Mouse (Mus musculus): ENCODE measurements around the gene Grik1.

The Grik1 gene

DNA sequence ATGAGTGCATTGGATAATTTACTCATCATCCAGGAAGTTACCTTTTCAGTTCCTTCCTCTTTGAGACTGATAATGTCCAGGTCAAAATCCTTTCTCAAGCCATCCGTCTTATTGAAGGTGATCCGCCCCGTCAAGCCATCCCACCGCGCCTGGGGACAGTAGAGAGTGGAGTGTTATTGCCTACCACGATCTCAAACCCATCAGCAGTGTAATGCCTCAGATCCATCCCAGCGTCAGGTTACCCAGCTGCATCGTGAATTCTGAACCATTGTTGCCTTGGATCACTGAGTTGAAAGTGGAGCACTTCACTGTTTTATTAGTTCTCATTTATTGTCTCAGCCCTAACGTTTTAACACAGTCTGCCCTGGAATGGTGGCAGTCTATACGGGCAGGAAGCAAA is 332.6 kb downstream of the Grik1 start:
- no peak for DNase-seq (ENCODE audit: low spot score in 2 of 2)

DNA sequence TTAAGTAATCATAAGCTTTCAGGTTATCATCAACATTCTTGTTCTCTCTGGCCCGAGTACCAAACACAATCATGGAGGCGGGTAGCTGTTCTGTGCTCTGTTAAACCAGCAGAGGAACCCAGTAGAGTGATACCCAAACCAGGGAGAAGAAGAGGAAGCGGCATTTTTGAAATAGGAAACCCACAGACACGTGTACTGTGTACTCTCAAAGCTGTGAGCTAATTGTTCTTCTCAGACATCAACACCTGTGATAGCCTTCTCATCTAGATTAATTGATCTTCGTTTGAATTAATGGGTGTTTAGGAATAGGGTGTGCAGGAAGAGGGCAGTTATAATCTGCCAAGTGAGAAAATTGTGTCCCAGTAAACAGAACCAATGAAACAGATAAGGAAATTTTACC is 333.9 kb downstream of the Grik1 start:
- DNase-seq (ENCODE audit: low spot score in 2 of 2) = no peak

DNA sequence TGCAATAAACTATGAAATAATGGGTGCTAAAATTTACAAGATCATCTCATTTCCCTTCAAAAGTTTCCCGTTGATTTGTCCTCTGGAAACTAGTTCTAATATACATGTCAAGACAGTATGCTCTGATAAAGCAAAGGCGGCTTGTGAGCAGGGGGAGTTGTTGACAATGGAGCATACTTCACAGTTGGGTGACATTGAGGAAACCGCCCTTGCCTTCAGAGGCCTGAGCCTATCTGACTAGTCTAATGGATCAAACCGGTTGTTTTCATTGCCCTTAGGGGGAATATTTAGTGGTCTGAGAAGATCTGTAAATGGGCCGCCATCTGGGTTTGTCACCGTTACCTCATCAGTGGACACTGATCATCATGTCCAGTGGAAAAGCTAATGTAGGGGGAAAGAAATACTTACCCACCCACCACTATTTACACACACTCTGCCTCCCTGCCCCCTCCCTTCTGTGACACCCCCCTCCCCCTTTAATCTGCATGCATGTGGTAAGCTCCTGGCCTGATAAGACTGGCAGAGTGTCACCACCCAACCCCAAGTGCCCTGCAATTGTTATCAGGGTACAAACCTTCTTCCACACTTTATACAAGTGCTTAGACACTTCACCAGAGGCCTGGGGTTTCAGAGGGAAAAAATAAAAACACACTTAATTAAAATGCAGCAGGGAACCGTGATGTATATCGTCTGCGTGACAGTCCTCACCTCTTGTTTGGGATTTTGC is 335.2 kb downstream of the Grik1 start:
- DNase-seq (ENCODE audit: low spot score in 2 of 2) = no peak

DNA sequence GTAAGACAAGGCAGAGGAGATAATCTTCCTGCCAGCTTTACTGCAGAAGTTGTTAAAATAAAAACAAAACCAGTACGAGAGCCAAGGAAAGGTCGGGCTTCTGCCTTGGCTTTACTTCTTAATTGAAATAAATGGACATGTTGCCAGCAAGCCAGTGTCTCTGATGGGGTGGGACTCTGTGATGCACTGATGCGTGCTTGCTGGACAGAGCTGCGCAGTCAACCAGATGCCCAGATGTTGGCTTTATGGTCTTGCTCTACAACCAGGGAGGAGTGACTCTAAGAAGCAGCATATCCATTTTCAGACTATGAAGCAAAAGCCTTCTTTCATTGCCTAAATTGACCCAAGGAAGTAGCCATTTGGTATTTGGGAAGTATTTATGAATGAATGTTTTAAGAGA is 336.9 kb downstream of the Grik1 start:
- DNase-seq (ENCODE audit: low spot score in 2 of 2) = no peak

DNA sequence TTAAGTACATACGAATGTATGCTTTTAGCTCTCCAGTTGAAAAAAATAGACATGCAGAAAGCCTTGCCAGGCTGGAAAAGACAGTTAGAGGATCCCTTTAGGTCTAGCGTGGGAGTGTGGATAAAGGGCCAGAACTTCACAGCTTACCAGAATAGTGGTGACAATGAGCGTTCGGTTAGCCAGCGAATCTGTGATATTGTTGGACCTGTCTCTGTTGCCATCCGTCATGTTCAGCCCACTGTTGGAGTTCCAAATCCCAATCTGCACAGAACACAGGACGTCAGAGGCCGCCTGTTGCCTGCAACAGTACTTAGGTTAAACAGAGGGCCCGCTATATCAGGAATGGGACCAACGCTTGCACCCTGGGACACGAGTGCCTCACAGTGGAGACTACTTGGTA is 340.2 kb downstream of the Grik1 start:
- DNase-seq (ENCODE audit: low spot score in 2 of 2) = no peak

DNA sequence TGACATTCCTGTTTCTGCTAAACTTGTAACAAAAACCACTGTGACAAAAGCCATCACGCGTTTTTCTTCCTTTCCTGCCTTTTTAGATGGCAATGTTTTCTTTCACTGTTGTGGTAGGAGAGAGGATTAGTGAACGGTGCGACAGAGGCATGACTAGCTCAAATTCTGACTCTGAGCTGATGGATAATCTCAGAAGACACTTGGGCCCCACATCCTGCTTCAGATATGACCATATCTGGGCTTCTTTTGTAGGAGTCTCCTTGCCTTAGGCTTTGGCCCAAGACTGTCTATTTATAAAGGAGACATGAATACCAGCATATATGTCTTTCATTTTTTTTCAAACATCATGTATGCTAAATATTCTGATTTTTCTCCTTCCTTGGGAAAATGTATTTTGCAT is 341.9 kb downstream of the Grik1 start:
- no peak for DNase-seq (ENCODE audit: low spot score in 2 of 2)

DNA sequence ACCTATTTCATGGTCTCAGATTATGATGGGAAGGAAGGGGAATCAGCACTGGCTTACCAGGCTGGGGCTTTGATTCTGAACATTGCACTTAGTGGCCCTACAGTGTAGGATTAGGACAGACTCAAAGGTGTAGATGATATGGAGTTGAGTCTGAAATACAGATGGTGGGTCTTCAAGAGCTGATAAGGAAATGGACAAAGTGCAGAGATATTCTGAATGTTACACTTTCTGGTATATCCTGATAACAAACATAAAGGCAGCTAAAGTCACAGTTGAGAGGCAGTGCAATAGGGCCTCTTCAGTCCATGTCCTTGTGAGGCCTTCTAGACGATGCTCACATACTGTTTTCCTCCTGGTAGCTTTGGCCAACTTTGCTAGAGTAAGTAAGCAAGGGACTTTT is 345.7 kb downstream of the Grik1 start:
- no peak for DNase-seq (ENCODE audit: low spot score in 2 of 2)

DNA sequence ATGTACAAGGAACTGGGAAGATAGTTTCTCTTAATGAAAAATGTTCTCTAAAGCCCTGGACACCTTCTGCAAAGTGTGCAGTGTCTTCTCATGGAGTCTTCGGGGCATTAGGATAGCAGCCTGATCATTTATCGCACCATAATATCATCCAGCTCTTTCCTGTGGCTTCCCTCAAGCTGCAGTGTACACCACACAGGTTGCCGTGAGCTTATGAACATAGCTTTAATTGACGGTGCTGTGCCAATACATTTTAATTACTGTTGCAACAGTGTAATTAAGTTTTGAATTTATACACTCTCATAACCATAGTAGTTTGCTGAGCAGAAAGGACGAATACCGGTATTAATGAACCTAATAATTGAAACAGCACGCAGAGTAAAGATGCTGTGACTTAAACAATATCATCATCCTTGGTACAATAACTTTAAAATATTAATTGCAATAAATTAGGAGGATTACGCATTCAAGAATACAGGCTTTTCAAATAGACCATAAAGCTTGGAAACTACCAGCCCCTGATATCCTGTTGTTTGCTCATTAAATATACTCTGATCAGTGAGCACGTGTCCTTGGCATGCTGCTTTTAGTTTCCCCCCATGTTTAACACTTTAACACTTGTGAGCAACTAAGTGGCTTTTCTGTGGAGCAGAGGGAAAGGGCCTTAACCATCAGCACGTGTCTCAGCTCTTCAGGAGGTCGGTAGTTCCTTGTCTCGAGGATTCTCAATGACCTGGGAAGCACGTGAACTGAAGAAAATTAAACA is 347.8 kb downstream of the Grik1 start:
- DNase-seq (ENCODE audit: low spot score in 2 of 2) = no peak

DNA sequence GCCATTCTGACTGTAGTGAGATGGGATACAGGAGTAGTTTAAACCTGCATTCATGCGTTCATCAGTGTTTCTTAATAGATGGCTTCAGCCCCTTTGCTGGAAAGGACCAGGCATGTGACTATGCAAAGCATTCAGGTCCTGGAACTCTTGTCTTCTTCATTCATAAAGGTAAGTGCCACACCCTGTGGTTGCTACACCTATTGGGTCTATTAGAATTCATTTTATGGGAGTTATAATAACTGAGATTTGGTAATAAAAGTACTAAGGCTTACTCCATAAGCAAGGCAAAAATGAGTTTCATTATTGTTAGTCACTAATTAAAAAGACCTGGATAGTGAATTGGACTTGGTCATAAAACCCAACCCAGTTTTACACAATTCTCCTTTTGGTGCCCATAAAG is 355.4 kb downstream of the Grik1 start:
- no peak for DNase-seq (ENCODE audit: low spot score in 2 of 2)

DNA sequence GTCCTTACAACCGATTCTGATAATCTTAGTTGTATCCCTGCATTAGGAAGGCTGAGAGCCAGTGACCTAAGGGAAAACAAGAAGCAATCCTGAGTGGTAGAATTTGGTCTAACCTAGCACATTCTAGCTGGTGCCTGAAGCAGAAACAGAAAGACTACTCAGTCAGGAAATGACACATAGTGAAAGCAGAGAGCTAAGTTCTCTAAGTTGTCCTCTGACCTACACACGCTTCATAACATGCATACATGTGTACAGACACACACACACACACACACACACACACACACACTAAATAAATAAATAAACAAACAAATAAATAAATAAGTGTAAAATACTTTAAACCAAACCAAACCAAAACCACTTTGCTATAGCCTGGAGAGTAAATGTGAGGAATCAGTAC is 358.7 kb downstream of the Grik1 start:
- DNase-seq (ENCODE audit: low spot score in 2 of 2) = no peak

DNA sequence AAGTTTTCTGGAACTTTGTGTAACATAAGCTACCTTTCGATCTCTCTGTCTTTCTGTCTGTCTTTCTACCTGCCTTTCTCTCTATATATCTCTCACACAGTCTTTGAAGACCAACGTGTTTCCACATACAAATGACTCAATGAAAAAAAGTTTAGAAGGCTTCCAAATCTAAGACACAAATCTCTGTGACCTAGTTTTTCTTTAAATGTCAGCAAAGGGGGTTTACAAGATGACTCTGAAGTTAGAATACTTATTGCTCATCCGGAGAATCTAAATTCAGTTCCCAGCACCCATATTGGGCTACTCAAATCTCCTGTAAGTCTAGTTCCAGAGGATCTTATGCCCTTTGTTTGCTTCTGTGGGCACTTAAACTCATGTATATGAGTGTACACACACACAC is 359.5 kb downstream of the Grik1 start:
- no peak for DNase-seq (ENCODE audit: low spot score in 2 of 2)

DNA sequence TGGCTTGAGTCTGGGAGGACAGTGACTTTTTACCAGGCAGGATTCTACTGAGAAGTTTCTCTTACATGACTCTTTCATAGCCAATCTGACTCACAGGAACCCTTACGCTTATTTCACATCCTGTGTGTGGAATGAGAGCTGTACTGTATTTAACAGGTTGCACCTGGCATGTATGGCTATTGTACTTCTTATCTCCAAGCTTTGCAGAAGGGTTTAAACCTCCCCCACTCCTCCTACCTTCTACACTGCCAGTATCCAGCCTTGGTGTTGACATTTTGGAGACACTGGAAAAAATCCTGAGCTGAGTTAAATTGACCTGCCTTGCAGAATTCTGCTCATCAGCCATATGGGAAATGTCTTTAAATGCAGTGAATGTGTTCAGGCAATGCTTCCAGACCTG is 361.4 kb downstream of the Grik1 start:
- no peak for DNase-seq (ENCODE audit: low spot score in 2 of 2)

DNA sequence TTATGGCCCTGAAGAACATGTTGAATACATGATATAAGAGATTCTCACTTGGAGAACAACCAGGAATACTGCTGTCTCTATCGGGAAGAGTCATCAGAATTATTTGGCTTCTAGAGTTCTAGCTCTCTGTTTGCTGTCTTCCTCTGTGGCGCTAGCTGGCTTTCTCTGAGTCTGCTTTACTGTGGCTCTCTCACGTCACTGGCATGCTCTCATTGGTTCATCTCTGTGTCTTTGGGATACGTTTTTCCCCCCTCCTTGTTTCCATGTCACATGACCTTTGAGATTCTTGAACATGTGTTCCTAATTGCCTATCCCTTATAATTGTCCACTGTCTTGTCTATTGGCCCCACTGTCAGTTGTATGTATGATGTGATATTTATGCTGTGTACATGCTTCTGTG is 372.2 kb downstream of the Grik1 start:
- no peak for DNase-seq (ENCODE audit: low spot score in 2 of 2)

DNA sequence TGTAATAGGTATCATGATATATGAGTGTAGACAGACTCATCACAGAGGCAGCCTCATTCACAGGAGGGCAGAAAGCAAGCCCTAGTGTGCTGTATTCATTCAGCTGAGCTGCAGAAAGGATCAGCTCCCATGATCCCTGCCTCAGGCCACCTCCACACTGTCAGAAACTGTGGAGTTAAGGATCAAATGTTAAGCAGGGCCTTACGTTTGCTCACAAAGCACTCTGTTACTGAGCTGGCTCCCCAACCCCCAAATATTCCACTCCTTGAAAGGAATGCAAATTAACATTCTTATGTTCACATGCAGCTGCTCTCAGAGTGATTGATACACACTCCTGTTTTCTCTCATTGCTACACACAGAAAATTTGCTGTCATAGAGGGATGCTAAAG is 372.9 kb downstream of the Grik1 start:
- no peak for DNase-seq (ENCODE audit: low spot score in 2 of 2)

DNA sequence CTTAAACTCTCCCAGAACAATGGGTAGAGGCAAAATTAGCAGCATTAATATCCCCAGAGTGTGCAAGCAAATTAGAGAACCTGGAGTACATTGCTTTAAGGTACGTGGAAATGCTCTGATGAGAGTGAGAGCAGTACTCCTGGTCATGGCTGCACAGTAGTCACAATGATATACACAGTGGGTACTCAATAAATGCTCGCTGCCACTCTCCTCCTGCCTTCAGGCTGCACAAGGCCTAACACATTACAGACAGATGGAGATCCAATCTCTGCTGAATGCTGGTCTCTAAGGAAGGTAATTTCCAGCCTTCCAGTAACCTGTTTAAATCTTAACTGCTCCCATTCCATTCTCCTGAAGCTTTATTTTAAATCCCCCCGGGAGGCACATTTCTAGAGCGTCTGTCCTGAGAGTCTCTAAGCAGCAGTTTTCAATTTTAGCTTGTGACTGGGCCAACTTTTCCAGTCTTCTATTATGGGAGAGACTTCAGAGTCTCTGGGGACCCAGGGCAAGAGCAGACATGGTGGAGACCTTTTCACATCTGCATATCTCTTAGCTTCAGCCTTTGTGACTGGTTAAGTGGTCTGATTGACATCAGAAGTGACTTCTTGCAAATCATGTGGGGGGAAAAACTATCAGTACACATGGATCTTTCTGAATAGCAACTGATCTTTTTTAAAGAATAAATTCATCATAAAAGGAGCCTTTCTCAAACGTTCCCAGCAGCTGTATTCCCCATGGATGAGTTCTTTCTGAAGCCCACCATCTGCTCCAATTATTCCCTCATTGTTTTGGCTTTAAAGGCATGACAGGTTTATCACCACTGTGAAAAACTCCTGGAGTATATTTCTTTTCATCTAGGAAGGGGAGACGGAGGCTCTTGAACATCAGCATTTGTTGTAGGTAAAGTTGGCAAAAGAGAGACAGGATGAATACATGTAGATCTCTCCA is 373.6 kb downstream of the Grik1 start:
- no peak for DNase-seq (ENCODE audit: low spot score in 2 of 2)

DNA sequence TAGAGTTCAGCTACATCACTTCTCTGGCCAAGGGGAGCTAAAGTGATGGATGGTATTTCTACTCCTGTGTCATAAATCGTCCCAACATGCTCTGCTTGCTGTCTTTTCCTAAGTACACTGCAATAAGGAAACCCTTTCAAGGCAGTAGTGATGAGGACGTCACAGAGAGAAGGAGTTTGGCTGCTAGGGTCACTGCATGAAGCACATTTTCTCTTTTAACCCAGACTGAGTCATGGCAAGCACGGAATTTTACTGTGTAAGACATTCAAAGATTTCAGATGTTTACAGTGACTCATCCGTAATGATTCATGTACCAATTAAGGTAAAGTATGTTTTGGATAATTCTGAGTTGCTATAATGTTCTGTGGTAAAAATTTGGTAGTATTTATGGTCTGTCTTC is 374.9 kb downstream of the Grik1 start:
- DNase-seq (ENCODE audit: low spot score in 2 of 2) = no peak

DNA sequence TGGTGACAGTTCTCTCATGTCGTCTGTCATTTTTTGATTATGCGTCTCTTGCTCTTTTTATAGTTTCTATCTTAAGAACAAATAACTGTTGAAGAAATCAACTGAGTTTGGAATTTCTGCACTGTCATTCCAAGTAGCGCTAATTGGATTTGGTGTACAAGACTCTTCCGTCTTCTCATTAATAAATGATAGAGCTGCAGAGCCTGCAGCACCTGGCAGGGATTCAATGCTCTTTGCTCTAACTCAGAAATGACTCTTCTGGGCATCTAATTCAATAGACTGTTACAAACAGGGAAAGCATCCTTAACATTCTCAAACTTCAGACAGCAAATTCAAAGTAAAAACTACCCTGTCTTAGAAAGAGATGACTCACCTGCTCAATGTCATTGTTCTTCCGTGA is 376.3 kb downstream of the Grik1 start:
- DNase-seq (ENCODE audit: low spot score in 2 of 2) = no peak

DNA sequence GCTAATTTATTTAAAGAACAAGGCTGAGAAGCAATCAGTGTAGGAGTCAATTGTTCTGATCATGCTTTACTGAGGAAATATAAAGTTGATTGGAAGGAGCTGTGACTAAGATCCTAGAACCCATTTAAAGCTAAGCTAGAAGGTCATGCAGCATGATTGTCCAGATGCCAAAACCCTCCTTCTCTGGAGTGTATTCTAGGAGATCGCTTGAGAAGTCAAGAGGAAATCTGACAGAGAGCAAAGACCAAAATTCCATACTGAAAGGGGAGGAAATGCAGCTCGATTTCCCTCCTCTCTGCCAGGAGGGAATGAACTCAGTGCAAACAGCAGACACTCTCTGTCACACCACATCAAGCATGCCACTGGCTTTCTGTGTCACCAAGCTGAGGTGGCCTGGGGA is 378.9 kb downstream of the Grik1 start:
- no peak for DNase-seq (ENCODE audit: low spot score in 2 of 2)

DNA sequence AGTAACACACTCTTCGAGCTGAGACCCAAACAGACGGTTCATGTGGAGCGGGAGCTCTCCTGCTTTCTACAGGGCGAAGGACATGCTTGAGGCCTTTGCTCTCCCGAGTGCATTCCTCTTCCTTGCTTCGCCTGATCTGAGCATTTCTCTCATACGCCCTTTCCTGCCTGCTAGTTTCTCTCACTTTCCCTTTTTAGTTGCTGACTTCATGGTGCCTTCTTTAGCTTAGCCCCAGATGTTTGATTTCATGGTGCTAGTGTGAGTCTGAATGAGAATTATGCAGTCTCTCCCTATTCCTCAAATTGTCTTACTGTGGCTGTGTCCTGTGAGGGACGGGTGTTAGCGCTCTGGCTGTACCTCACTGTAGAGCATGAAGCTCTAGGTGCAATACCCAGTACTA is 388.0 kb downstream of the Grik1 start:
- DNase-seq (ENCODE audit: low spot score in 2 of 2) = no peak

DNA sequence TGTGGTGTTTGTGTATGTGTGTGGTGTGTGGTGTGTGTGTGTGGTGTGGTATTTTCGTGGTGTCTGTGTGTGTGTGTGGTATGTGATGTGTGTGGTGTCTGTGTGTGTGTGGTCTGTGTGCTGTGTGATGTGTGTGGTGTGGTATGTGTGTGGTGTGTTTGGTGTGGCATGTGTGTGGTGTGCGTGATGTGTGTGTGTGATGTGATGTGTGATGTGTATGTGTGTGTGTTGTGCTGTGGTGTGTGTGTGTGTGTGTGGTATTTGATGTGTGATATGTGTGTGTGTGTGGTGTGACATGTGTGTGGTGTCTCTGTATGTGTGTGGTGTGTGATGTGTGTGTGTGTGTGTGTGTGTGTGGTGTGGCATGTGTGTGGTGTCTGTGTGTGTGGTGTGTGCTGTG is 388.9 kb downstream of the Grik1 start:
- no peak for DNase-seq (ENCODE audit: low spot score in 2 of 2)

DNA sequence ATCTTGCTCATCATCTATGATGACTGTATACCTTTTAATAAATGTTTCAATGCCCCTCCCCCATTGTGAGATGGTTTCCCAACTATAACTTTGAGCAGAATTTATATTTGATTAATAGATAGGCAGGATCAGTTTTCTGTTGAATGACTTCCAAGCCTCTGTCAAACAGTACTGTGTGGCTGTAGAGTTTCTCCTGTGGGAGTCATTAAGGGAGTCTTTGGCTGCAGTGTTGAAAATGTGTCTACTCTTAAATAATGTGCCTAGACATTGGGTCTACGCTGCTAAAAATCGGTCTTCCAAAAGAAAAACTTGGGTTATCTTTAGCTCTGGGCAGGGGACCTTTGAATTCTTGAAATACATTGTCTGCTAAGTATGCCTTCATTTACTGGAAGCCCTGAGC is 414.1 kb downstream of the Grik1 start:
- DNase-seq (ENCODE audit: low spot score in 2 of 2) = no peak

DNA sequence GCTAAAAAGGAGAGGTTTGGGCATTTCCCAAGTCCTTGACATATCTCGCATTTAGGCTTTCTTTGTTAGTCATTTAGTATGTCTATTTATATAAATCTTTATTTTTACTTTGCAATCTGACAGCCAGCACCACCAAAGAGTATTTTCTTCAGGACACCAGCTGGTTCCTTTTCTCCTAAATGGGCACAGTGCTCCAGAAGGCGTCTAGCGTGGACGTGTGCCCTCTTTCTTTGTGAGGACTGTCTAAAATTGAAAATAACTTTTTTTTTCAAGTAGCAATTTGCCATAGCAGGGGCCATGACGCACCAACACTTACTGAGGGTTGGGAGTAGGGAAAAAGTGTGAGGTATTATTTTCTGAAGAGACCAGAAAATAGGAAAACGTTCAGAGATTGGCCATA is 425.5 kb downstream of the Grik1 start:
- DNase-seq (ENCODE audit: low spot score in 2 of 2) = no peak

DNA sequence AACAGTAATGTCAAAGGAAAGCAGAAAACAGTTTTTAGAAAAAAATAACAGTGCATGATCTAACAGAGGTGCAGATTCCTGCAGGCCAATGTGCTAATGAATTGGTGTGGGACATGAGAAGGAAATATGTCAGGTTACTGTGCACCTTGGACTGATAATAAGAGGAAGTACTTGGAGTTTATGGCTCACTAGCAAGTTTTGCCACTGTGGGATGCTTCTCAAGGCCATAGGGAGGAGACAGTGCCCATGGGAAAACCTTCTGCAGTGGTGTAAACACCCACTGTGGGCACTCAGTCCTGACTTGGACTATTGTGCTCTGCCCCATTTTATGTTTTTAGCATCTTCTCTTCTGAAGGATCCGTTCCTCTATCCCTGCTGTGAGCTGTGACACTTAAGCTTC is 428.3 kb downstream of the Grik1 start:
- no peak for DNase-seq (ENCODE audit: low spot score in 2 of 2)

Measured in spleen, postnatal 36 days (tissue).